Mouse (Mus musculus): ENCODE data around the gene Cabin1.

The Cabin1 gene

DNA sequence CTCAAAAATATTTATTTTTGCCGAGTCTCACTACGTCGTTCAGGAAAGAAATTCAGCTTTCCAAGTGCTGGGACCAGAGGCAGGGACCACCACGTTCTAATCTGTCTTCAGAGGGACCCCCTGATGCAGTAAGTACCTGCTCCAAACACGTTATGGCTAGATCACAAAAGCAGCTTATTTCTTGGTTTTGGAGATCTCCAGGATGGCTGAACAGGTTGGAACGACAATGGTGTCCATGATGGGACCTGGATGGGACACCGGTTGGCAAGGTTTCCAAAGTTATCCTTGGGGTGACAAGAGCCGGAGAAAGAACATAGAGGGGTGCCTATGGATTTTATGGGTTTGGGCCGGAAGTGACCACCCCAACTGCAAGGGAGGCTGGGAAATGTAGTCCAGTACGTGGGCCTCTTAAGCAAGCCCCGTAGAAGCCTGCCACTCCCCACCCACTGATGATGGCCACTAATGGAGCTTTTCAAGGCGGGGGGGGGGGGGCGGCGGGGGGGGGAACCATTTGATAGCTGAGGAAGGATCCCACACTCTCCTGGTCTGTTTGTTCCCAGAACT lies 130.5 kb downstream of the Cabin1 start:
- DNase-seq = no peak

- DNase-seq = no peak
Measured at GRCm38 (mm10) chr10:75633048-75633447, 131.1 kb downstream of the Cabin1 start.

DNA sequence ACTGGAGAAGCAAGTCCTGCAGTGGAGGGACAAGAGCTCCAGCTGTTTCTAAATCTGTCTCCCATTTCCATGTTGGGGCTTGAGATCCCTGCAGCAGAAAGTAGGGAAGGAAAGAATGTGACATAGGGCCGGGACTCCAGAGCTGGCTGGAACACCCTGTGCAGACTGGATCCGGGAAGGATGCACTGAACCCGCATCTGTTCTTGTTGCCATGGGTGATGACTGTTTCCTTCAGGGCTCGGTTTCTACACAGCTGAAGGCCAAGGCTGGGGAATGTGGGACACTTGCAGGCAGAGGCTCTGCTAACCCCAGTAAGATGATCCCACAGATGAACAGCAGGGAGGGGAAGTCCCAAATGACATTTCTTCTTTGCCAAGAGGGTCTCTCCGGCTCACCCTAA lies 131.5 kb downstream of the Cabin1 start:
- DNase-seq = no peak

GRCm38 (mm10) chr10:75627490-75627889 lies 136.7 kb downstream of the Cabin1 start:
- no peak for DNase-seq

DNA sequence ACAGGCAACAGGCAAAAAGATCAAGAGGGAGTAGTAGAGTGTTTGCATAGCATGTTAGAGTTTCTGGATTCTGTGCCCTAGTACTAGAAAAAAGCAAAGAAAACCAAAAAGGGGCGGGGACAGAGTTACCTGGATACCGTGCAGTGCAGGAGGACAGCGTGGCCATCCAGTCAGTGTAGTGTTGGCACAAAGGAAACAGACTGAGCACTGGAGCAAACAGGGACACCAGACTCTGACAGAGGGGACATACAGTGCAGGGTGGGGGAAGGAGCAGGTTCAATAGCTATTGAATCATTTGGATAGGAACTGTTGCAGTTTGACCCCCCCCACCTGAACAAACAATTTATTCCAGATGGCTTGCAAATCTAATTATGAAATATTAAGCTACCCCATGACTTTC lies 137.2 kb downstream of the Cabin1 start:
- no peak for DNase-seq

DNA sequence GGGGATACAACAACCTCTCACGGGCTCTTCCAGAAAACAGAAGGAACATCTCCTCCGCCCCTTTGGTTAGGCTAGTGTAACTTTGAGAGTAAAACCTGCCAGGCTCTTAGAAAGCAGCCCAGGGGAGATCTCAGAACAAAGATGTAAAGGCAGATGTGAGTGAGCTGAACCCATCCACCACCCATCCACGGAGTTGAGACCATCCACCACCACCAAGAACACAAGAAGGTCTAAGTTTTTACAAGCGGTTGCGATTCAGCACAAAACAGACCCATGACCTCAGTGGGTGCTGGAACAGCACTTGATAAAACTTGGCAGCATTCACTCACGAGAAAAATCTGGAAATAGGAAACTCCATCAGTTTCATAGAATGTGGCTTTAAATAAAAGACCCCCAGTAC lies 138.2 kb downstream of the Cabin1 start:
- no peak for DNase-seq

- DNase-seq = no peak
Measured at GRCm38 (mm10) chr10:75620818-75621217, 143.3 kb downstream of the Cabin1 start.

GRCm38 (mm10) chr10:75616044-75616443 lies 148.1 kb downstream of the Cabin1 start:
- DNase-seq = no peak

DNA sequence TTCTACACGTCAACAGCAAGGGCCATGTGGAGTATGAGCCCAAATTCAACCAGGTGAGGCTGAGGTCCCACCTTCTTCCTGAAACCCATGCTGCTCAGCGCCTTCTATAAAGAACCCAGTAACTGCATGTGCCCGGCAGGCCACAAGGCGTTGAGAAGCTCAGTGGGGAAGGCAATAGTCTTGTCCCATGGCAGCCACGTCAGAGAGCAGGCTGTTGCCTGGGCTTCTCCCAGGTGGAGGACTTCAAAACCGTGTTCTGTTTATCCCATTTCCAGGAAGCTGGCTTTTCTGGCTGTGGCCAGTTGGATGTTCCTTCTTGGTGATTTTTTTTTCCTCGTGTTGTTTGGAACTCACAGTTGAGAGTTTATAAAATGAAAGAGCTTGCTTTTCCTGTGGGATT lies 153.7 kb downstream of the Cabin1 start:
- DNase-seq = no peak

DNA sequence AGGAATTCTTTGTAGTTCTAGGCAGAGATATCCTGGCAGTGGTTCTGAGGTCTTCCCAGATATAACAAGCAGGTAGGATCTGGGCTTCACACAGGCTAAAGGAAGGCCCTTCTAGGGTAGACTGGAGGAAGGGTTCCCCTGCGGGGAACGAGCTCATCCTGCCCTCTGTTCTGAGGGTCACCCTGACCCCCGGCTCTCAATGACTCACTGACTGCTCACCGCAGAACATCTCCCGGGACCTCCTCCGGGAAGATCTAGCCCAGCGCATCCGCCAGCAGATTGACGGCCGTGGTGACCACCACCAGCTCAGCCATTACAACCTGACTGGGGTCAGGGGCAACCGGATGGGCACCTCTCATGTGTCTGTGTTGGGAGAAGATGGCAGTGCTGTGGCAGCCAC lies 155.2 kb downstream of the Cabin1 start:
- DNase-seq = no peak

DNA sequence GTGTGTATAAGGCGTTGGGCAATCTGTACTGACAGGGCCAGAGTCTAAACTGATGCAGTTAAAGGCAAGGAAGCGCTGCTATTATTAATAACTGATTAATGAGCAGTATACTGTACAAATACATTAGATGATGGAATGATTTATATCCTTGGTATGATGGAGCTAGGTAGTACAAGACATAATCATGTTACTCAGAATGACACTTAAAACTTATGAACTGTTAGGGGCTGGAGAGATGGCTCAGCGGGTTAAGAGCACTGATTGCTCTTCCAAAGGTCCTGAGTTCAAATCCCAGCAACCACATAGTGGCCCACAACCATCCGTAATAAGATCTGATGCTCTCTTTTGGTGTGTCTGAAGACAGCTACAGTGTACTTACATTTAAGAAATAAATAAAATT lies 156.9 kb downstream of the Cabin1 start:
- DNase-seq = no peak

DNA sequence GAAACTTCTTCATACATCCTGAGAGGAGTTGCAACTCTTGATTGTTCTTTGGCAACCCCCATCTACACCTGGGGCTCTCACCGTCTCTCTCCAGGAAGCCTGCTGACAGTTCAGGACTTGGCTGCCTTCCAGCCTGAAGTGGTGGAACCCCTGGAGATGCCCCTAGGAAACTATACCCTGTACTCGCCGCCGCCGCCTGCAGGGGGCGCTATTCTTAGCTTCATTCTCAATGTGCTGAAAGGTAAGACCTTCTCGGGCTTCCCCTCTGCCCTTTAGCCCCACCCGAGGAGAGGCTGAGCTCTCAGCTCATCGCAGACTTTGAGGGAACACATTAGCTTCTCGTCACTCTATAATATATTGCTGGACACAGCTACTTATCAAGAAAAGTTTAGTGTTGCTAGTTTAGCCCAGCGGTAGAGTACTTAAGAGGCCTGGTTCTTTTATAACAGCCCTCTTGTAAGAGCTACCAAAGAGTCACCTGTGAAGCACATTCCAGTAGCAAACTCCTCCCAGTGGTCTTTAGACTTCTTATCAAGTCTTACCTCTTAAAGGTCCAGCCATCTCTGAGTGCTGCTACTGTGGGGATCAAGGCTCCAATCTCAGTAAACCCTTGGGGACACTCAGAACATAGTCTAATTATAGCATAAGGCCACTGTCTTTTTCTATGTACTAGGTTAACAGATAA lies 158.8 kb downstream of the Cabin1 start:
- DNase-seq = no peak

GRCm38 (mm10) chr10:75600189-75600730 lies 163.9 kb downstream of the Cabin1 start:
- no peak for DNase-seq
